Mouse (Mus musculus) liver, embryonic 13.5 days (tissue): ENCODE measurements around the gene Nin. TPM values are rescaled to one million over a fixed set of nuclear protein-coding genes. Genes with fewer than 3 reads are reported as not detected.

Source experiments
- ATAC-seq: fragments of 200-750 bp; cut with Nextera tagmentation; 2 replicates; pipeline ENCODE4 v1.8.0; 2017; ENCODE audit warnings: low read depth, mild to moderate bottlenecking, moderate number of reproducible peaks, moderate library complexity
- DNase-seq: peaks from one replicate; pipeline ENCODE4 v3.0.0; 2022
- H3K27ac ChIP-seq: fragments of 300-500 bp; sonication (generic); 2 replicates; pipeline ENCODE4 v1.5.1; 2015; ENCODE audit warnings: moderate library complexity, mild to moderate bottlenecking, inconsistent platforms
- H3K27me3 ChIP-seq: fragments of 300-500 bp; sonication (generic); 2 replicates; pipeline ENCODE4 v1.6.1; 2015; ENCODE audit warnings: mild to moderate bottlenecking, inconsistent platforms
- H3K36me3 ChIP-seq: fragments of 300-500 bp; sonication (generic); 2 replicates; pipeline ENCODE4 v1.6.1; 2015; ENCODE audit warnings: mild to moderate bottlenecking, inconsistent platforms
- H3K4me1 ChIP-seq: fragments of 300-500 bp; sonication (generic); replicated peaks from 2 replicates; pipeline ENCODE4 v1.6.1; 2015; ENCODE audit warnings: inconsistent platforms
- H3K4me2 ChIP-seq: fragments of 300-500 bp; sonication (generic); 2 replicates; pipeline ENCODE4 v1.6.1; 2015; ENCODE audit warnings: inconsistent platforms, mild to moderate bottlenecking, moderate library complexity
- H3K4me3 ChIP-seq: fragments of 300-500 bp; sonication (generic); replicated peaks from 2 replicates; pipeline ENCODE4 v1.5.1; 2015; ENCODE audit warnings: mild to moderate bottlenecking, inconsistent platforms
- H3K9ac ChIP-seq: fragments of 300-500 bp; sonication (generic); 2 replicates; pipeline ENCODE4 v1.6.1; 2015; ENCODE audit warnings: mild to moderate bottlenecking, inconsistent platforms
- H3K9me3 ChIP-seq: fragments of 300-500 bp; sonication (generic); replicated peaks from 2 replicates; pipeline ENCODE4 v1.6.1; 2016; ENCODE audit warnings: inconsistent platforms
- WGBS: fragments of 180-500 bp; shearing (Covaris S2); methylation state at CpG from one replicate; pipeline ENCODE4 v1.1.7; 2015; ENCODE audit not compliant: insufficient replicate concordance; 5-methylcytosine and 5-hydroxymethylcytosine counted together
- polyA plus RNA-seq: library from polyadenylated mRNA; unstranded; fragments of >200 nt; fragmentation: Nextera tagmentation; extraction: Ambion mirVana; gene quantifications from 2 replicates; pipeline ENCODE4 v1.2.1, GENCODE M21; 2015

Gene Nin
- polyA plus RNA-seq, 1 experiment from 2014 or later: 2.2 TPM

DNA sequence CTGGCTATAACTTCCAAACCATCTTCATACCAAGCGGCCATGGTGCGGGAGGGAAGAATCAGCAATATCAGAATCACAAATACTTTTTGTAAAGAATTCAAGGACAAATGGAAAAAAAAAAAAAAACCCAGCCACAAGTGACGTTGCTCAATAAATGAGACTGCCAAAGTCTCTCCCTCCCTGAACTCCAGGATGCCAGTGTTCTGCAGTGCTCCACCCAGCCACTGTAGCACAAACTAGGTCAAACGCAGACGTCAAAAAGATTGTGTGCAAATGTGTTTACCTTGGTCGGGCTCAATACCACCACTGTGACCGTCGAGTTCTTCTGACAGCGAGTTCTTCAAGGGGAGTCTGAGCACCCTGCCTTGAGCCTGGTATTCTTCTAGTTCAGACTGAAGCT, 64.8 kb downstream of the Nin start:
- peaks cover 27% of the 10 kb centered on the region for H3K36me3 ChIP-seq
- DNase-seq (no peak), ATAC-seq (no peak)
- no peaks in the 10 kb centered on the region for H3K9me3 ChIP-seq
- H3K4me2 ChIP-seq: no peak overlapping the region
- 0 out of 2 replicates have a peak, but pooled peaks cover 3% of the 10 kb centered on the region for H3K4me1 ChIP-seq
- H3K27me3 ChIP-seq: no peaks in the 10 kb centered on the region
- no peak overlapping the region for H3K4me3 ChIP-seq
- 72% methylated on average over 9 of the region's 9 CpGs for WGBS
- H3K9ac ChIP-seq: no peak overlapping the region
- no peak overlapping the region for H3K27ac ChIP-seq

DNA sequence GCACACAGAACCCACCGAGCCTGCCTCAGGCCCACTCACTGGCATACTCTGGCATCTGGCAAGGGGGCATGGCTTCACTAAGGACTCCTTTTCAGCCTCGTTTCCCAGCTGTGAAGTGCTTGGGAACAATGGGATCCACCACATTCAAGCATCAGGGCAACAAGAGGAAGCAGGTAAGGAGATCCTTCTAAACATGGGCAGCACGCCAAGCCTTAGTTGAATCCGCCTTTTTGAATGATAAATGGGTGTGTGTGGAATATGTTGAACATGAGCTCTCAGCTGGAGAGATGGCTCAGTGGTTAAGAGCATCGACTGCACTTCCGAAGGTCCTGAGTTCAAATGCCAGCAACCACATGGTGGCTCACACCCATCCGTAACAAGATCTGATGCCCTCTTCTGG, 66.2 kb downstream of the Nin start:
- Histone ChIP-seq H3K9ac (no peak overlapping the region), H3K36me3 (peaks cover 38% of the 10 kb centered on the region), H3K9me3 (no peaks in the 10 kb centered on the region), H3K4me2 (no peak overlapping the region), H3K4me3 (no peak overlapping the region), H3K27me3 (no peaks in the 10 kb centered on the region), H3K4me1 (0 out of 2 replicates have a peak, but pooled peaks cover 3% of the 10 kb centered on the region), H3K27ac (no peak overlapping the region)
- WGBS: 75% methylated on average over 7 of the region's 7 CpGs
- no peak for ATAC-seq
- no peak for DNase-seq

DNA sequence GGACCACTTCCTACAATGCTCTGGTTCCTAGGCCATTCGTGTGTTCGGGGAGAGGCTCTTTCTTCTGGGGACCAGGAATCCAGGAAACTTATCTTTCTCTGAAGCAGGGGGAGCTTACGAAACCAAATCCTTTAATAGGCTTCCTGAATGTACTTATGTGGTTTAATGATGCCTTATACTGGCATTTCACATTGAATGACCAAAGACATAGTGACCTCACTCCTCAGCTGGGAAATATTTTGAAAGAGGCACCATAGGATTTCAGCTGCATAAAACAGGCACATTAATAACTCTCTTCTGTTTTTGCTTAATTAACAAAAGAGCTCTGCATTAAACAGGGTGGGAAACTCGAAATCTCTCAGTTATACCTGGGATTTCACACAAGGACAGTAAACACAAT, 69.2 kb downstream of the Nin start:
- H3K4me3 ChIP-seq: no peak overlapping the region
- H3K9me3 ChIP-seq: no peaks in the 10 kb centered on the region
- ATAC-seq (no peak), DNase-seq (no peak)
- WGBS: 66% methylated on average over 4 of the region's 4 CpGs
- peaks cover 35% of the 10 kb centered on the region for H3K36me3 ChIP-seq
- H3K4me2 ChIP-seq: no peak overlapping the region
- no peaks in the 10 kb centered on the region for H3K27me3 ChIP-seq
- no peak overlapping the region for H3K9ac ChIP-seq
- 0 out of 2 replicates have a peak, but pooled peaks cover 3% of the 10 kb centered on the region for H3K4me1 ChIP-seq
- no peak overlapping the region for H3K27ac ChIP-seq

DNA sequence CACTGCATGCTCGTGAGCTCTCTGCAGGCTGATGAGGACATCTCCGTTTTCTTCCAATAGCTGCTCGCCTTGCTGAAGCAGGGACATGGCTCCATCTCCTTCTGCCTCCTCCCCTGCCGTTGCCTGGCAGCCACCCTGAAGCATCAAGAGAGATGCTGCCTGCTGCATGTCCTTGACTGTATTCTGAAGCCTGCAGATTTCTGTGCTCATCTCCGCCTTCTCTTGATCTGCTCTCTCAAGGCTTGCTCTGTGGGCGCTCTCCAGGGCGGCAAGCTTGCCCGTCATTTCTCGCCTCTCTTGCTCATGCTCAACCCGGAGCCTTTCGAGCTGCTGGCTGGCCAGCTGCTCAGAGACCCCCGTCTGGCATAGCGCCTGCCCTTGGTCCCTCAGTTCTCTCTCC, 70.1 kb downstream of the Nin start:
- no peaks in the 10 kb centered on the region for H3K27me3 ChIP-seq
- no peaks in the 10 kb centered on the region for H3K9me3 ChIP-seq
- H3K27ac ChIP-seq: no peak overlapping the region
- H3K36me3 ChIP-seq: peaks cover 35% of the 10 kb centered on the region
- H3K9ac ChIP-seq: no peak overlapping the region
- H3K4me3 ChIP-seq: no peak overlapping the region
- WGBS: 83% methylated on average over 13 of the region's 13 CpGs
- no peak overlapping the region for H3K4me2 ChIP-seq
- ATAC-seq (no peak), DNase-seq (no peak)
- H3K4me1 ChIP-seq: 0 out of 2 replicates have a peak, but pooled peaks cover 2% of the 10 kb centered on the region

DNA sequence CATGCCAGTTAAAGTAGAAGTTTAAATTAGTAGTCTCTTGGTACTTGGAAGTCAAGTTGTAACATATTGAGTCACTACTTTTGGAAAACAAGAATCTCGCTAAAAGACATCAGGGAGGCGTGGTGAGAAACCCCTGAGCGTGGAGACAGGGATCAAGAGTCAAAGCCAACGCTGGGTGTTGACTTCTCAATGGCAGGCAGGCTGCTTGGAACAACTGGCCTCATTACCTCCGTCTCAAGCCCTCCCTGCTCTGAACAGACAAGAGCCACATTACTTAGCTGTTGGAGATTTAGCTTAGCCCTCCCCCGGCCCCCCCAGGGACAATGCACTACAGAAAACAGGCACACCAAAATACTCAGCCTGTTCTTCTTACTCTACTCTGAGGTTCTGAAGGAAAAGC, 72.5 kb downstream of the Nin start:
- Histone ChIP-seq H3K27me3 (no peaks in the 10 kb centered on the region), H3K9ac (no peak overlapping the region), H3K36me3 (peaks cover 36% of the 10 kb centered on the region), H3K4me2 (no peak overlapping the region), H3K4me3 (no peak overlapping the region), H3K9me3 (no peaks in the 10 kb centered on the region), H3K27ac (no peak overlapping the region), H3K4me1 (no peaks in the 10 kb centered on the region)
- DNase-seq (no peak), ATAC-seq (no peak)
- 76% methylated on average over 6 of the region's 6 CpGs for WGBS

DNA sequence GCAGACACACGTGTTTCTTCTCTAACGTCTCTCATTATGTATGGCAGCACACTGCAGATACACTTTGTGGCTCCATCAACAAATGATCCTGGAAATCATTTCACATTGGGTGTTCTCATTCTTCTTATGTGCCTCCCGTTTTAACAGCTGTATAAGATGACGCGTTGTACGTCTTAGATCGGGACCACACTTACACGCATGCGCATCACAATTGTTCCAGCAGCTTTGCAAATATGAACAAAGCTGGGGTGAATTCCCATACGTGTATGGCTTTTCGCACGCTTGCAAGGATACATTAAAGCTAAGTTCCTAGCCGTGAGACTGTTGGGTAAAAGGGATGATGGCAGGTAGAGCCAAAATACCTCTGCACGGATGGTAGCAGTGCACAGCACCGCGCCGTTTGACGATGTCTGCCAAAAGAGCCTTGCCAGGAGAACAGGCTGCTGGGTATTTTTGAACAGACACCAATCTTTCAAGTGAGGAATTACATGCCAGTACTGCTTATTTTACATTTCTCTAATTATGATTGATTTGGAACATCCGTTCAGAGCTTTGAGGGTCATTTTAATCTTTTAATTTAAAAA, 76.7 kb downstream of the Nin start:
- H3K27ac ChIP-seq: no peak overlapping the region
- no peak overlapping the region for H3K4me3 ChIP-seq
- no peak overlapping the region for H3K9ac ChIP-seq
- peaks cover 14% of the 10 kb centered on the region for H3K36me3 ChIP-seq
- no peak for DNase-seq
- ATAC-seq: no peak
- no peak overlapping the region for H3K4me2 ChIP-seq
- no peaks in the 10 kb centered on the region for H3K9me3 ChIP-seq
- H3K27me3 ChIP-seq: no peaks in the 10 kb centered on the region
- H3K4me1 ChIP-seq: no peaks in the 10 kb centered on the region
- 87% methylated on average over 19 of the region's 19 CpGs for WGBS

DNA sequence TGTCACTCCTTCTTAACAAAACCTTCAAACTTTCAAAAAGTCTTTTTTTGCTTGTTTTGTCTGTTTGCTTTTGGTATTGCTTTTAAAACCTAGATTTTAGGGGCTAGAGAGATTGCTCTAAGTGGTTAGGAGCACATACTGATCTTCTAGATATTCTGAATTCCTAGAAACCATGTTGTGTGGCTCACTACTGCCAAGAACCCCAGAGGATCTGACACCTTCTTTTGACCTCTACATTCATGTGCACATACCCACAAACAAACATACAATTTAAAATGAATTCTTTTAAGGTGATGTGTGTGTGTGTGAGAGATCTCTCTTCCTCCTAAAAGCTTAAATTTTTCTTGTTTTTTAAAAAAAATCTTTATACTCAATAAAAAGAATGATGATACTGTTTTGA, 87.3 kb downstream of the Nin start:
- DNase-seq: no peak
- Histone ChIP-seq H3K4me2 (no peak overlapping the region), H3K4me3 (no peak overlapping the region), H3K27ac (no peak overlapping the region), H3K9me3 (no peaks in the 10 kb centered on the region), H3K27me3 (no peaks in the 10 kb centered on the region), H3K4me1 (no peaks in the 10 kb centered on the region), H3K9ac (no peak overlapping the region), H3K36me3 (peaks cover 24% of the 10 kb centered on the region)
- no peak for ATAC-seq

DNA sequence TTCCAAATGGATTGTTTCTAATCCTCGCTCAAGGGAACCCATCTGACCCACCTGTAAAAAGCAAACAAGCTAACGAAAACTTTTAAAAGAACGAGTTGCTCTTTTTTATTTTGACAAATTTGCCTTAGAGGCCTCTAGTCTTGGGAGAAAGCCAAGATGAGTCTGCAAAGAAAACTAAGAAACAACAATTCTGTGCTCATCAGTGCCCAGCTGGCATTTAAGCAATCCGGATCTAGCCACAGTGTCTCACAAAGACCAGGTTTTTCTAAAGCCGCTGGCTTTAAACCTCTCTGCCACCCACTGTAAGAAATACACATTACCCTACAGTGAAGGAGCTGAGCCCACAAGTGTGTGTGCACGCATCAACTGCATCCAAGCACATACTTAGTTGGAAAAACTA, 88.1 kb downstream of the Nin start:
- no peaks in the 10 kb centered on the region for H3K4me1 ChIP-seq
- H3K27me3 ChIP-seq: no peaks in the 10 kb centered on the region
- no peak overlapping the region for H3K4me3 ChIP-seq
- H3K9ac ChIP-seq: no peak overlapping the region
- H3K9me3 ChIP-seq: no peaks in the 10 kb centered on the region
- H3K4me2 ChIP-seq: no peak overlapping the region
- no peak for ATAC-seq
- peaks cover 23% of the 10 kb centered on the region for H3K36me3 ChIP-seq
- DNase-seq: no peak
- H3K27ac ChIP-seq: no peak overlapping the region
- 81% methylated on average over 6 of the region's 6 CpGs for WGBS

DNA sequence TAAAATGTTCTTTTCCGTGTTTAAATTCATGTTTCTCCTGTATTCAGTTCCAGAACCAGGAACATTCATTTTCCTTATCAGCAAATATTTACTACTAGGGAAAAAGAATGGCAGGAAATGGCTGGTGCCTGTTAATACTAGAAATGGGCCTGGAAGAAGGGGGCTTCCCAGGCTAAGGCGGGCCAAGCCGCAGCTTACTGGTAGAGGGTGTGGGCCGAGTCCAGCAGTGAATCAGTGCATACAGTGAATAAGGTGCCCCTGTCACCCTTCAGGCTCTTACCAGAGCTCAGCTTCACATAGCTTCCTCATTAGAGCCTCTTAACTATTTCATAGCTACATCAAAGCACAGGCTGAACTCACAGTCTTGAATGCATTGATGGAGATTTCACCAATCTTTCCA, 89.9 kb downstream of the Nin start:
- Histone ChIP-seq H3K4me3 (no peak overlapping the region), H3K27ac (no peak overlapping the region), H3K9me3 (no peaks in the 10 kb centered on the region), H3K4me1 (no peaks in the 10 kb centered on the region), H3K36me3 (peaks cover 21% of the 10 kb centered on the region), H3K9ac (no peak overlapping the region), H3K4me2 (no peak overlapping the region), H3K27me3 (no peaks in the 10 kb centered on the region)
- no peak for ATAC-seq
- 77% methylated on average over 4 of the region's 4 CpGs for WGBS
- no peak for DNase-seq

DNA sequence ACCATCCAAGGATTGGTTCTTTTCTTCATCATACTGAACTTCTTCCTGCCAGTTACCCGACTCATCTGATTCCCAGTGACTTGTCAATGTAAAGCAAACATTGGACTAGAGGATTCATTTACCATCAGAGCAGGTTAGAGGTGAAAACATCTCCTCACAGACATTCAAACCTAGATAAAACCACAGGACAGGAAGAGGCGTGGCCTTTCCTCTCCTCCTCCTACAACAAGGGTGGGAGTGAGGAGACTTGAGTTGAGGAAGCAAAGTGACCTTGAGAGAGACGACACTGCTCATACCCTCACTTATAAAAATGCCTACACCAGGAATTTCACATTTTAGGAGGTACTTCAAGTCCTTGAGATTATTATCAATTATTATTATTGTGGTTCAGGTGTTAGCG, 95.4 kb downstream of the Nin start:
- no peak overlapping the region for H3K4me2 ChIP-seq
- no peak overlapping the region for H3K27ac ChIP-seq
- no peak overlapping the region for H3K4me3 ChIP-seq
- H3K36me3 ChIP-seq: 0 out of 2 replicates have a peak, but pooled peaks cover 9% of the 10 kb centered on the region
- no peaks in the 10 kb centered on the region for H3K4me1 ChIP-seq
- no peaks in the 10 kb centered on the region for H3K27me3 ChIP-seq
- H3K9me3 ChIP-seq: no peaks in the 10 kb centered on the region
- no peak for DNase-seq
- no peak for ATAC-seq
- H3K9ac ChIP-seq: no peak overlapping the region
- 53% methylated on average over 4 of the region's 4 CpGs for WGBS

DNA sequence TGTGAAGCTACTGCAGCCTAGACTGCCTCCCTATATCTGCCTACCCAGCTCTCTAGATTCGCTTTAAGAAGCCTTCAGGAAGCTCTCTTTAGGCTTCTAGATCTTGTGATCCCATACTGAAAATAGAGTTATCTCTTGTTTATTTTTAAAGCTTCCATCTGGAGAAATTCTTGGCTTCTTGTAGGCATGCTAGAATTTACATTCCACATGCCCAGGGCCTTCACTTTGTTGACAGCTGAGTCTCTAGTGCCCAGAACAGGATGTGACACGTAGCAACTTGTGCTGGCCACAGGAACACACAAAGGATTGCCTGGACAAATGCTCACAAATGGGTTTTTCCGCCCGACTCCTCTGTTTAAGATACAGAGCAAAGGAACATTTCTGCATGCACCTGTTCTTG, 97.6 kb downstream of the Nin start:
- Histone ChIP-seq H3K9me3 (0 out of 2 replicates have a peak, but pooled peaks cover 2% of the 10 kb centered on the region), H3K4me2 (no peak overlapping the region), H3K27me3 (no peaks in the 10 kb centered on the region), H3K9ac (no peak overlapping the region), H3K36me3 (0 out of 2 replicates have a peak, but pooled peaks cover 12% of the 10 kb centered on the region), H3K27ac (no peak overlapping the region), H3K4me1 (no peaks in the 10 kb centered on the region), H3K4me3 (no peak overlapping the region)
- DNase-seq (no peak), ATAC-seq (no peak)
- 59% methylated on average over 4 of the region's 4 CpGs for WGBS

DNA sequence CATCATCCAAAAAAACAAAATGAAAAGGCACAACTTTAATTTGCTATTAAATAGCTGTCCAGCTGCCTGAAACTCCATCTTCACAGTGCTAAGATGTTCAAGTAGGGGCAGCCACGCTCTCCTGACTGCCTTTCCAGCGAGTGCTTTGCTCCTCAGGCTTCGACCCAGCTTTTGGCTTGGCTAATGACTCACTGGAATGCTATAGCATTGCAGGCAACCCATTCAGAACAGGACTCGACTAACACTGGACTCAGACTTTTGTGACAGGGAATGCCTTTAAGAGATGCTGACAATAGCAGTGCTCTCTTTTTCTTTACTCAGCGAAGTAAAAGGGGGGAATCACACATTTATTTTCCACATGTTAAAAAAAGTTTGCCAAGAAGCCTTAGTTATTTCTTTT, 101.8 kb downstream of the Nin start:
- peaks cover 7% of the 10 kb centered on the region; the same call in 1 of the 2 replicates for H3K36me3 ChIP-seq
- H3K9ac ChIP-seq: no peak overlapping the region
- 74% methylated on average over 5 of the region's 5 CpGs for WGBS
- no peak overlapping the region for H3K4me3 ChIP-seq
- H3K27me3 ChIP-seq: no peaks in the 10 kb centered on the region
- no peak overlapping the region for H3K27ac ChIP-seq
- no peak overlapping the region for H3K4me2 ChIP-seq
- ATAC-seq: no peak
- no peaks in the 10 kb centered on the region for H3K4me1 ChIP-seq
- 0 out of 2 replicates have a peak, but pooled peaks cover 6% of the 10 kb centered on the region for H3K9me3 ChIP-seq
- DNase-seq: no peak
